Mouse (Mus musculus) forebrain, embryonic 14.5 days (tissue): ENCODE data around the gene 1810009A15Rik. TPM values are rescaled to one million over a fixed set of nuclear protein-coding genes. Genes with fewer than 3 reads are reported as not detected.

Source experiments
- ATAC-seq: fragments of 200-750 bp; cut with Nextera tagmentation; 2 replicates; pipeline ENCODE4 v1.8.0; 2017; ENCODE audit warnings: mild to moderate bottlenecking, moderate library complexity
- DNase-seq: peaks from one replicate; pipeline ENCODE4 v3.0.0-alpha.2; 2015; ENCODE audit warnings: low spot score
- H3K27ac ChIP-seq: fragments of 300-500 bp; sonication (generic); 2 replicates; pipeline ENCODE4 v1.5.1; 2014; ENCODE audit warnings: low read depth, mild to moderate bottlenecking, control low read depth, low read length, moderate library complexity
- H3K27me3 ChIP-seq: fragments of 300-500 bp; sonication (generic); replicated peaks from 2 replicates; pipeline ENCODE4 v1.6.1; 2014; ENCODE audit warnings: low read length, control low read depth, mixed read lengths; ENCODE audit not compliant: control insufficient read depth, insufficient read depth
- H3K36me3 ChIP-seq: fragments of 300-500 bp; sonication (generic); 2 replicates; pipeline ENCODE4 v1.6.1; 2014; ENCODE audit warnings: low read length, control low read depth; ENCODE audit not compliant: control insufficient read depth, insufficient read depth
- H3K4me1 ChIP-seq: fragments of 300-500 bp; sonication (generic); 2 replicates; pipeline ENCODE4 v1.6.1; 2014; ENCODE audit warnings: antibody characterized with exemption, low read length, control low read depth; ENCODE audit not compliant: control insufficient read depth, insufficient read depth
- H3K4me2 ChIP-seq: fragments of 300-500 bp; sonication (generic); 2 replicates; pipeline ENCODE4 v1.6.1; 2014; ENCODE audit warnings: mild to moderate bottlenecking, control low read depth, low read length
- H3K4me3 ChIP-seq: fragments of 300-500 bp; sonication (generic); 2 replicates; pipeline ENCODE4 v1.5.1; 2014; ENCODE audit warnings: low read depth, low read length, control low read depth
- H3K9ac ChIP-seq: fragments of 300-500 bp; sonication (generic); 2 replicates; pipeline ENCODE4 v1.6.1; 2014; ENCODE audit warnings: mild to moderate bottlenecking, low read length, control low read depth, moderate library complexity
- H3K9me3 ChIP-seq: fragments of 300-500 bp; sonication (generic); replicated peaks from 2 replicates; pipeline ENCODE4 v1.6.1; 2016; ENCODE audit warnings: low read length, control low read depth, mixed read lengths; ENCODE audit not compliant: control insufficient read depth
- WGBS: fragments of 180-500 bp; shearing (Covaris S2); extraction: QIAGEN DNeasy Blood & Tissue Kit; methylation state at CpG from one replicate; pipeline ENCODE4 v1.1.7; 2014; 5-methylcytosine and 5-hydroxymethylcytosine counted together
- polyA plus RNA-seq: library from polyadenylated mRNA; unstranded; fragments of >200 nt; fragmentation: Nextera tagmentation; extraction: Ambion mirVana; gene quantifications from 2 replicates; pipeline ENCODE4 v1.2.1, GENCODE M21; 2014

Gene 1810009A15Rik
- polyA plus RNA-seq, 1 experiment from 2014 or later, result 77.6 TPM

DNA sequence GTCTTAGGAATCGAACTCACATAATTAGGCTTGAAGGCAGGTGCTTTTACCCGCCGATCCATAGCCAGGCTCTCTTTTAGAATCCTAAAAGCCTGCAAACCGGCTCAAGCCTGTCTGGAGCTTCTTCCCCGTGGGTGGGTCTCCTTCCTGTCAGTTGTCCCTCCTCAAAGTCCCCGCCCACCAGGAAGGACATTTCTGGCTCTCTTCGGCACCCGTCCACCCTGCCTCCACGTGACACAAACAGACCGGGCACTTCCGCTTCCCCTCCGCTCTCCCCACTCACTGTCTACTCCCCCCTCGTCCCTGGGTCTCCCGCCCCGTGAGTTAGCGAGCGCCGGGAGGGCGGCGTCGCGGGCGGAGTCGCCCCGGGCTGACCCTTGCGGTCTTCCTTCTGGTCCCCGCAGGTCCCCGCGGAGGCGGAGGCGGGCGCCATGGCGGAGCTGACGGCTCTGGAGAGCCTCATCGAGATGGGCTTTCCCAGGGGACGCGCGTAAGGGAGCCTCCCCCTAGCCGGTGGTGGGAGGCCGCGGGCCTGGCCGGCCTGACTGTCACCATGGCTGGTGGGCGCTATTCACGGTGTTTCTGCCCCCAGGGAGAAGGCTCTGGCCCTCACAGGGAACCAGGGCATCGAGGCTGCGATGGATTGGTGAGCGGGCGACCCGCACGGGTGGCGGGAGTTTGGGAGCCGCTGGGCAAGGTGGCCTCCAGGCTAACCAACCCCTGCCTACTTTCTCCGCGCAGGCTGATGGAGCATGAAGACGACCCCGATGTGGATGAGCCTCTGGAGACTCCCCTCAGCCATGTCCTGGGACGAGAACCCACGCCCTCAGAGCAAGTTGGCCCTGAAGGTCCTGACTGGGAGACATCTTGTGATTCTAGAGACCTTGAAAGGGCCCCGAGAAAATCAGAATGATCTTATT, 17.1 kb upstream of the 1810009A15Rik start, which contains the start of gene Ubxn1:
Ubxn1 (plus strand) TSS at position 230 of the 920 bp plus-strand sequence.
- ATAC-seq, result peak; percentile 98
- Histone ChIP-seq H3K27ac (peak within 1 kb of the TSS; percentile 48; the same call in 1 of the 2 replicates), H3K9me3 (no peaks in the 10 kb centered on the region), H3K4me3 (peak within 1 kb of the TSS; percentile 96), H3K4me1 (peaks cover 7% of the 10 kb centered on the region), H3K9ac (peak within 1 kb of the TSS; percentile 95), H3K36me3 (peaks cover 31% of the 10 kb centered on the region), H3K4me2 (peak within 1 kb of the TSS; percentile 95), H3K27me3 (no peaks in the 10 kb centered on the region)
- WGBS, result 2% methylated on average over 59 of the region's 59 CpGs
- peak; percentile 97 for DNase-seq

- Histone ChIP-seq H3K27me3 (no peaks in the 10 kb centered on the region), H3K27ac (no peak overlapping the region), H3K36me3 (peaks cover 38% of the 10 kb centered on the region), H3K9ac (peak overlapping the region; percentile 95), H3K4me3 (peak overlapping the region; percentile 96), H3K4me2 (peak overlapping the region; percentile 95), H3K9me3 (no peaks in the 10 kb centered on the region), H3K4me1 (peaks cover 7% of the 10 kb centered on the region)
- DNase-seq, result no peak
- 82% methylated on average over 10 of the region's 10 CpGs for WGBS
- no peak for ATAC-seq
These were observed 16.3 kb upstream of the 1810009A15Rik start for GRCm38 (mm10) chr19:8872266-8872840.

GRCm38 (mm10) chr19:8875031-8875430, 13.6 kb upstream of the 1810009A15Rik start:
- no peak for ATAC-seq
- WGBS, result 94% methylated on average over 7 of the region's 7 CpGs
- no peak overlapping the region for H3K4me3 ChIP-seq

GRCm38 (mm10) chr19:8880311-8881033, 8.2 kb upstream of the 1810009A15Rik start, which contains the start of gene Uqcc3:
Uqcc3 (minus strand) TSS chr19:8880923.
- Histone ChIP-seq H3K4me1 (0 out of 2 replicates have a peak, but pooled peaks cover 3% of the 10 kb centered on the region), H3K36me3 (peaks cover 25% of the 10 kb centered on the region), H3K9ac (peak within 1 kb of the TSS; percentile 83), H3K27me3 (no peaks in the 10 kb centered on the region), H3K27ac (peak within 1 kb of the TSS; percentile 61), H3K4me2 (peak within 1 kb of the TSS; percentile 94), H3K9me3 (no peaks in the 10 kb centered on the region), H3K4me3 (peak within 1 kb of the TSS; percentile 67)
- WGBS, result under 1% methylated on average over 42 of the region's 42 CpGs
- DNase-seq (peak; percentile 92), ATAC-seq (peak; percentile 98)

More at GRCm38 (mm10) chr19:8875031-8875430, 13.6 kb upstream of the 1810009A15Rik start:
- no peak for DNase-seq
- no peak overlapping the region for H3K4me2 ChIP-seq
- peaks cover 48% of the 10 kb centered on the region for H3K36me3 ChIP-seq
- H3K4me1 ChIP-seq, result peaks cover 7% of the 10 kb centered on the region
- H3K27me3 ChIP-seq, result no peaks in the 10 kb centered on the region
- H3K27ac ChIP-seq, result no peak overlapping the region
- H3K9me3 ChIP-seq, result no peaks in the 10 kb centered on the region
- H3K9ac ChIP-seq, result no peak overlapping the region

GRCm38 (mm10) chr19:8881034-8881392, 7.6 kb upstream of the 1810009A15Rik start:
- Histone ChIP-seq H3K36me3 (peaks cover 22% of the 10 kb centered on the region), H3K4me3 (peak overlapping the region; percentile 67), H3K9me3 (no peaks in the 10 kb centered on the region), H3K9ac (peak overlapping the region; percentile 83), H3K4me1 (0 out of 2 replicates have a peak, but pooled peaks cover 3% of the 10 kb centered on the region), H3K27ac (no peak overlapping the region), H3K27me3 (no peaks in the 10 kb centered on the region), H3K4me2 (peak overlapping the region; percentile 94)
- 20% methylated on average over 3 of the region's 3 CpGs for WGBS
- DNase-seq (no peak), ATAC-seq (no peak)

GRCm38 (mm10) chr19:8883616-8884015, 5.0 kb upstream of the 1810009A15Rik start, which contains the start of the genes Lbhd1 and Gm49403:
Lbhd1 (plus strand) TSS chr19:8883732.
Gm49403 (plus strand) TSS chr19:8883930.
- H3K27me3 ChIP-seq, result no peaks in the 10 kb centered on the region
- no peak within 1 kb of the TSS for H3K27ac ChIP-seq
- H3K4me1 ChIP-seq, result peaks cover 7% of the 10 kb centered on the region; the same call in 1 of the 2 replicates
- no peak within 1 kb of the TSS for H3K9ac ChIP-seq
- H3K9me3 ChIP-seq, result no peaks in the 10 kb centered on the region
- no peak for DNase-seq
- H3K4me3 ChIP-seq, result no peak within 1 kb of the TSS
- no peak within 1 kb of the TSS for H3K4me2 ChIP-seq
- ATAC-seq, result no peak
- no peaks in the 10 kb centered on the region for H3K36me3 ChIP-seq
- 73% methylated on average over 3 of the region's 3 CpGs for WGBS

- WGBS, result 58% methylated on average over 1 of the region's 1 CpGs
- H3K9me3 ChIP-seq, result no peaks in the 10 kb centered on the region
- peaks cover 7% of the 10 kb centered on the region; the same call in 1 of the 2 replicates for H3K36me3 ChIP-seq
- no peak overlapping the region for H3K27ac ChIP-seq
- H3K9ac ChIP-seq, result peak overlapping the region; percentile 77
- H3K4me3 ChIP-seq, result no peak overlapping the region
- H3K4me1 ChIP-seq, result peaks cover 9% of the 10 kb centered on the region; the same call in 1 of the 2 replicates
- DNase-seq, result no peak
- no peak for ATAC-seq
- H3K27me3 ChIP-seq, result no peaks in the 10 kb centered on the region
- H3K4me2 ChIP-seq, result peak overlapping the region; percentile 76; the same call in 1 of the 2 replicates
These were observed 1.6 kb upstream of the 1810009A15Rik start for GRCm38 (mm10) chr19:8886916-8887584.
